Mouse (Mus musculus) gastrocnemius, postnatal 10 days (tissue): ENCODE results near the gene Plekhm1. TPM values are rescaled to one million over a fixed set of nuclear protein-coding genes. Genes with fewer than 3 reads are reported as not detected.
"Not testable (repeated sequence)": the region's sequence is repeated elsewhere in the genome, so short reads cannot be mapped to it uniquely, and the experiment has no call there.

Experiments
- DNase-seq: peaks from one replicate; pipeline ENCODE4 v3.0.0; 2021; ENCODE audit warnings: mixed read lengths
- long read RNA-seq, 2 experiments: library from polyadenylated mRNA; stranded (forward); transcript quantifications; one replicate each; pipeline ENCODE4 v2.0.0; 2021
- total RNA-seq, 2 experiments: library from RNA; stranded (reverse); gene quantifications; 2 replicates each; pipeline ENCODE4 v1.2.3; 2021

Plekhm1 gene
- 10 to 100 TPM in 1 of 2 experiments, 1 to 10 TPM in 1; 8.2 to 10.3 TPM for total RNA-seq
- long read RNA-seq, experiment 1, full-length matches to known transcripts, result 4 of 13 reads
- long read RNA-seq, experiment 1, partial matches to known transcripts, result 8 of 13 reads
- long read RNA-seq, experiment 1, other reads (novel, unspliced or antisense), result 1 of 13 reads
- long read RNA-seq, experiment 2, full-length matches to known transcripts, result 1 of 12 reads
- long read RNA-seq, experiment 2, partial matches to known transcripts, result 10 of 12 reads
- long read RNA-seq, experiment 2, other reads (novel, unspliced or antisense), result 1 of 12 reads

GRCm38 (mm10) chr11:103411981-103412949 is at the start of gene Plekhm1:
TSS of gene Plekhm1 (minus strand) at chr11:103412687.
- DNase-seq, result peak; percentile 95

GRCm38 (mm10) chr11:103451105-103451504 is 38.6 kb upstream of the Plekhm1 start:
- not testable (repeated sequence) for DNase-seq

- DNase-seq, result not testable (repeated sequence)
These were observed 37.2 kb upstream of the Plekhm1 start for GRCm38 (mm10) chr11:103449721-103450120.

- no peak for DNase-seq
These were observed 31.2 kb upstream of the Plekhm1 start for GRCm38 (mm10) chr11:103443678-103444077.

GRCm38 (mm10) chr11:103436282-103436681 is 23.8 kb upstream of the Plekhm1 start:
- DNase-seq, result no peak

- no peak for DNase-seq
These were observed 12.5 kb upstream of the Plekhm1 start for GRCm38 (mm10) chr11:103425031-103425430.

- DNase-seq, result no peak
These were observed 7.2 kb upstream of the Plekhm1 start for GRCm38 (mm10) chr11:103419667-103420066.

- no peak for DNase-seq
These were observed 6.7 kb upstream of the Plekhm1 start for GRCm38 (mm10) chr11:103419226-103419625.

- no peak for DNase-seq
These were observed 1.0 kb upstream of the Plekhm1 start for GRCm38 (mm10) chr11:103413516-103413915.

GRCm38 (mm10) chr11:103412950-103413423 is 500 bp upstream of the Plekhm1 start:
- DNase-seq, result no peak

- DNase-seq, result no peak
These were observed 1.2 kb downstream of the Plekhm1 start for GRCm38 (mm10) chr11:103411301-103411700.

- no peak for DNase-seq
These were observed 3.6 kb downstream of the Plekhm1 start for GRCm38 (mm10) chr11:103408880-103409279.

- not testable (repeated sequence) for DNase-seq
These were observed 5.4 kb downstream of the Plekhm1 start for GRCm38 (mm10) chr11:103407136-103407535.

GRCm38 (mm10) chr11:103406551-103406950 is 5.9 kb downstream of the Plekhm1 start:
- peak; percentile 26 for DNase-seq

- DNase-seq, result no peak
These were observed 6.7 kb downstream of the Plekhm1 start for GRCm38 (mm10) chr11:103405814-103406213.

GRCm38 (mm10) chr11:103404618-103405017 is 7.9 kb downstream of the Plekhm1 start:
- no peak for DNase-seq

- DNase-seq, result no peak
These were observed 8.7 kb downstream of the Plekhm1 start for GRCm38 (mm10) chr11:103403776-103404175.

GRCm38 (mm10) chr11:103402738-103403137 is 9.7 kb downstream of the Plekhm1 start:
- DNase-seq, result no peak

GRCm38 (mm10) chr11:103402198-103402597 is 10.3 kb downstream of the Plekhm1 start:
- DNase-seq, result no peak

- DNase-seq, result no peak
These were observed 12.5 kb downstream of the Plekhm1 start for GRCm38 (mm10) chr11:103399986-103400385.

- DNase-seq, result no peak
These were observed 13.4 kb downstream of the Plekhm1 start for GRCm38 (mm10) chr11:103399050-103399449.

GRCm38 (mm10) chr11:103396682-103397081 is 15.8 kb downstream of the Plekhm1 start:
- no peak for DNase-seq

- no peak for DNase-seq
These were observed 16.3 kb downstream of the Plekhm1 start for GRCm38 (mm10) chr11:103396236-103396635.
